Comparison of ENCODE assay signal across 13 mouse cellular contexts in the genomic region with DNA sequence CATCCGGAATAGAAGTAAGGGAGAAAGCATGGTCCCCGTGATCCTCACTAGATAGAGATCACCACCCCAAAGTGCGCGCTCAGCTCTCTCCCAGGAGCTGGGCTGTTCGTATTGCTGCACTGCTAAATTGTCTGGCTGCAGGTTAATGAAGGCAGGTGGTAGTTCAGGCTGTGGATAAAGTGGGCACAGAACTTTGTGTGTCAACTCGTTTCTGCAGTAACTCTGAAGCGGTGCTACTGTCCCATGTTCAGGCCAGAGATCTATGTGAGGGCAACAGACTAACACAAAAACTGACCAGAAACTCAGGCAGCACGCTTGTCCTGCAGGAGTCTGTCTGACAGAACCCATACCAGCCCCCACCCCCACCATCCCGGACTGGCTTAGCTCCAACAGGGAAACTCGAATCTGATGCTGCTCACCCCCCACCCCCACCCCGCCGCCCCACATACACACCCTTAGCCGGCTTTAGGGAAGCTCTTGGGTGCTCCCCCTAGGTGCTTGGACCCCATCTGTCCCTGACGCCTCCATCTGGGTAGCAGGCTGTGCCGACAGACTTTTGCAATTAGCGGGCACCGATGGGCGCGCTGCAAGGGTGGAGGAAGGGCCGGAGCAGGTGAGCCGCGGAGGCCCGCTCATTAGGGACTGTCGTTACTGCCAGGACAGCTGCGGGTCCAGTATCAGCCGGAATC. TPM values are rescaled to one million over a fixed set of nuclear protein-coding genes. Genes with fewer than 3 reads are reported as not detected.
A peak's percentile ranks its signal among the peaks of the same experiment; 100 is the strongest.
DNase-seq lines count a peak whose midpoint lies in the region; ATAC-seq lines count a peak whose summit lies in the region.
"Had no signal": no experiment of that assay in that cellular context is flagged by ENCODE, and none has a peak within 500 bp of the region (broad histone marks: within the 10 kb centered on the region; RNA-seq: fewer than 3 reads in every experiment).

No protein-coding gene starts in this region.

- peaks cover 100% of the 10 kb centered on the region for H3K27me3 ChIP-seq in heart, embryonic 12.5 days (replicated peaks)
- peaks cover 85% of the 10 kb centered on the region for H3K27me3 ChIP-seq in forebrain, embryonic 14.5 days (replicated peaks; ENCODE audit: control insufficient read depth, insufficient read depth, low read length)
- H3K27me3 ChIP-seq in limb, embryonic 10.5 days (ENCODE audit: low read depth, poor library complexity, severe bottlenecking) = peaks cover 100% of the 10 kb centered on the region
- peaks cover 96% of the 10 kb centered on the region for H3K27me3 ChIP-seq in neural tube, embryonic 11.5 days (ENCODE audit: control insufficient read depth, insufficient read depth, low read length)

- H3K4me1 ChIP-seq in heart, embryonic 12.5 days (replicated peaks) = peaks cover 3% of the 10 kb centered on the region; the same call in 1 of the 2 replicates
- peaks cover 12% of the 10 kb centered on the region for H3K4me1 ChIP-seq in forebrain, embryonic 14.5 days (ENCODE audit: control insufficient read depth, insufficient read depth, low read length)
- peaks cover 27% of the 10 kb centered on the region for H3K4me1 ChIP-seq in limb, embryonic 10.5 days
- H3K4me1 ChIP-seq in neural tube, embryonic 11.5 days (ENCODE audit: control insufficient read depth, insufficient read depth, low read length) = no peaks in the 10 kb centered on the region

- no peak overlapping the region for H3K27ac ChIP-seq in heart, embryonic 12.5 days (ENCODE audit: poor library complexity, severe bottlenecking)
- no peak overlapping the region for H3K27ac ChIP-seq in forebrain, embryonic 14.5 days (ENCODE audit: low read depth, low read length)
- H3K27ac ChIP-seq in limb, embryonic 10.5 days = no peak overlapping the region
- H3K27ac ChIP-seq in neural tube, embryonic 11.5 days (ENCODE audit: low read depth, low read length) = no peak overlapping the region
- H3K27ac ChIP-seq: heart, embryonic 15.5 days; lung, embryonic 15.5 days had no signal

- H3K4me3 ChIP-seq in heart, embryonic 12.5 days = no peak overlapping the region
- H3K4me3 ChIP-seq in forebrain, embryonic 14.5 days (ENCODE audit: low read depth, low read length) = no peak overlapping the region
- H3K4me3 ChIP-seq in limb, embryonic 10.5 days = no peak overlapping the region
- no peak overlapping the region for H3K4me3 ChIP-seq in neural tube, embryonic 11.5 days (ENCODE audit: low read depth, low read length)
- H3K4me3 ChIP-seq: heart, embryonic 15.5 days; lung, embryonic 15.5 days had no signal

- WGBS in heart, embryonic 12.5 days = 4% methylated on average over 26 of the region's 26 CpGs
- 4% methylated on average over 26 of the region's 26 CpGs for WGBS in forebrain, embryonic 14.5 days
- WGBS in limb, embryonic 10.5 days = 3% methylated on average over 26 of the region's 26 CpGs
- WGBS in neural tube, embryonic 11.5 days = 2% methylated on average over 26 of the region's 26 CpGs

- intact Hi-C loops in heart, postnatal 14 days (cut with DNase I) = no loop called here

- H3K4me2 ChIP-seq in heart, embryonic 12.5 days = 0 out of 2 replicates have a peak overlapping the region, but pooled peaks have one; percentile 6
- H3K4me2 ChIP-seq in forebrain, embryonic 14.5 days (ENCODE audit: low read length) = peak overlapping the region; percentile 33; the same call in 1 of the 2 replicates
- no peak overlapping the region; the same call in 1 of the 2 replicates for H3K4me2 ChIP-seq in neural tube, embryonic 11.5 days (ENCODE audit: low read depth)
- H3K4me2 ChIP-seq: heart, embryonic 15.5 days; lung, embryonic 15.5 days had no signal

- no peak for ATAC-seq in heart, embryonic 12.5 days (ENCODE audit: insufficient number of reproducible peaks, low FRiP score)
- ATAC-seq in forebrain, embryonic 14.5 days = peak; percentile 75
- no peak for ATAC-seq in neural tube, embryonic 11.5 days (ENCODE audit: insufficient read depth, low FRiP score, low TSS enrichment)
- ATAC-seq in cerebellum, adult (ENCODE audit: insufficient number of reproducible peaks, low FRiP score, low TSS enrichment) = no peak

- no peak overlapping the region for H3K9ac ChIP-seq in heart, embryonic 12.5 days
- H3K9ac ChIP-seq in forebrain, embryonic 14.5 days (ENCODE audit: low read length) = no peak overlapping the region
- H3K9ac ChIP-seq in neural tube, embryonic 11.5 days (ENCODE audit: low read length) = no peak overlapping the region
- H3K9ac ChIP-seq: heart, embryonic 15.5 days; lung, embryonic 15.5 days had no signal

- no peaks in the 10 kb centered on the region for H3K9me3 ChIP-seq in heart, embryonic 12.5 days (replicated peaks)
- no peaks in the 10 kb centered on the region for H3K9me3 ChIP-seq in forebrain, embryonic 14.5 days (replicated peaks; ENCODE audit: control insufficient read depth, low read length)
- H3K9me3 ChIP-seq in limb, embryonic 10.5 days (replicated peaks) = no peaks in the 10 kb centered on the region
- H3K9me3 ChIP-seq in neural tube, embryonic 11.5 days (ENCODE audit: control insufficient read depth, low read length) = no peaks in the 10 kb centered on the region
- H3K9me3 ChIP-seq: heart, embryonic 15.5 days; lung, embryonic 15.5 days had no signal

- H3K36me3 ChIP-seq in heart, embryonic 12.5 days = no peaks in the 10 kb centered on the region
- H3K36me3 ChIP-seq in forebrain, embryonic 14.5 days (ENCODE audit: control insufficient read depth, insufficient read depth, low read length) = no peaks in the 10 kb centered on the region
- no peaks in the 10 kb centered on the region for H3K36me3 ChIP-seq in limb, embryonic 10.5 days
- H3K36me3 ChIP-seq in neural tube, embryonic 11.5 days (ENCODE audit: control insufficient read depth, insufficient read depth, low read length) = no peaks in the 10 kb centered on the region
- H3K36me3 ChIP-seq: heart, embryonic 15.5 days; lung, embryonic 15.5 days had no signal

- DNase-seq in heart, postnatal 14 days = no peak
- DNase-seq in forebrain, embryonic 14.5 days (ENCODE audit: low spot score) = peak; percentile 69
- DNase-seq in limb, embryonic 10.5 days (ENCODE audit: low spot score) = peak; percentile 38
- peak; percentile 15 for DNase-seq in neural tube, embryonic 11.5 days (ENCODE audit: low spot score)
- no peak for DNase-seq in adrenal gland, postnatal 10 days
- no peak for DNase-seq in thymus, adult 18-20 months
- DNase-seq: cerebellum, postnatal 36 days; gastrocnemius, postnatal 36 days; kidney, adult 18-20 months had no signal

RNA-seq across cellular contexts. Expression of a gene that starts 6.7 kb away (rescaled TPM):
- not detected in 2 replicates for polyA plus RNA-seq in heart, embryonic 12.5 days (2016; fragmentation: Nextera tagmentation; extraction: Ambion mirVana)
- total RNA-seq in heart, postnatal 14 days (2021) = not detected
- 5.2 and 6.3 TPM in 2 replicates for polyA plus RNA-seq in forebrain, embryonic 14.5 days (2014; fragmentation: Nextera tagmentation; extraction: Ambion mirVana)
- 0.08 TPM in 1 of 2 replicates, not detected in the other for polyA plus RNA-seq in limb, embryonic 10.5 days (2016; fragmentation: Nextera tagmentation; extraction: Ambion mirVana)
- polyA plus RNA-seq in neural tube, embryonic 11.5 days (2014; fragmentation: Nextera tagmentation; extraction: Ambion mirVana) = 1.2 and 2.0 TPM in 2 replicates
- not detected for total RNA-seq in adrenal gland, postnatal 10 days (2021)
- total RNA-seq: gastrocnemius, postnatal 36 days had no signal
- polyA plus RNA-seq: heart, embryonic 15.5 days; lung, embryonic 15.5 days had no signal

RNA-seq across cellular contexts. Expression of a gene that starts 37.6 kb away (rescaled TPM):
- not detected in 2 replicates for polyA plus RNA-seq in heart, embryonic 12.5 days (2016; fragmentation: Nextera tagmentation; extraction: Ambion mirVana)
- not detected for total RNA-seq in heart, postnatal 14 days (2021)
- 18.0 and 31.1 TPM in 2 replicates for polyA plus RNA-seq in forebrain, embryonic 14.5 days (2014; fragmentation: Nextera tagmentation; extraction: Ambion mirVana)
- polyA plus RNA-seq in limb, embryonic 10.5 days (2016; fragmentation: Nextera tagmentation; extraction: Ambion mirVana) = not detected in 2 replicates
- 0.31 and 0.45 TPM in 2 replicates for polyA plus RNA-seq in neural tube, embryonic 11.5 days (2014; fragmentation: Nextera tagmentation; extraction: Ambion mirVana)
- total RNA-seq in adrenal gland, postnatal 10 days (2021) = 1 to 10 TPM in 1 of 2 experiments, under 1 TPM in 1; 0.75 to 1.6 TPM
- total RNA-seq: gastrocnemius, postnatal 36 days had no signal

Comparison
In these comparisons a context has a peak if more than half of its experiments do, and no peak if none do; other contexts are left out.
1. DNase-seq: peak in forebrain, embryonic 14.5 days (single experiment), limb, embryonic 10.5 days (single experiment) and neural tube, embryonic 11.5 days (single experiment); none in heart, postnatal 14 days (0 of 2), adrenal gland, postnatal 10 days (single experiment) and thymus, adult 18-20 months (0 of 2).
2. RNA of a gene that starts 37.6 kb away (polyA plus RNA-seq): 18.0 to 31.1 TPM in forebrain, embryonic 14.5 days; 0.31 to 0.45 TPM in neural tube, embryonic 11.5 days, not detected in limb, embryonic 10.5 days and not detected in heart, embryonic 12.5 days; every median in the first group is over 10 times any median in the second.